Mouse (Mus musculus) lung, postnatal 0 days (tissue): ENCODE measurements at regions not wholly inside any gene's neighbourhood (a gene's known extent, or its start where the extent isn't known, plus 50 kb on each side); places are given as distances from the start of the nearest gene placed in this dataset.

Experiments used
- ATAC-seq: fragments of 200-750 bp; cut with Nextera tagmentation; 2 replicates; pipeline ENCODE4 v1.8.0; 2017; ENCODE audit warnings: moderate library complexity
- DNase-seq: peaks from one replicate; pipeline ENCODE4 v3.0.0-alpha.2; 2016; ENCODE audit warnings: low spot score
- H3K27ac ChIP-seq: fragments of 300-500 bp; sonication (generic); 2 replicates; pipeline ENCODE4 v1.5.1; 2014; ENCODE audit warnings: antibody characterized with exemption, mild to moderate bottlenecking, low read length, mixed read lengths
- H3K27me3 ChIP-seq: fragments of 300-500 bp; sonication (generic); replicated peaks from 2 replicates; pipeline ENCODE4 v1.6.1; 2014; ENCODE audit warnings: low read length, mixed read lengths; ENCODE audit not compliant: insufficient read depth
- H3K36me3 ChIP-seq: fragments of 300-500 bp; sonication (generic); 2 replicates; pipeline ENCODE4 v1.6.1; 2014; ENCODE audit warnings: low read length, mixed read lengths; ENCODE audit not compliant: insufficient read depth
- H3K4me1 ChIP-seq: fragments of 300-500 bp; sonication (generic); 2 replicates; pipeline ENCODE4 v1.6.1; 2014; ENCODE audit warnings: antibody characterized with exemption, low read depth, low read length, mixed read lengths; ENCODE audit not compliant: insufficient read depth
- H3K4me2 ChIP-seq: fragments of 300-500 bp; sonication (generic); replicated peaks from 2 replicates; pipeline ENCODE4 v1.6.1; 2014; ENCODE audit warnings: low read depth, mild to moderate bottlenecking, low read length, moderate library complexity, mixed read lengths
- H3K4me3 ChIP-seq: fragments of 300-500 bp; sonication (generic); 2 replicates; pipeline ENCODE4 v1.5.1; 2014; ENCODE audit warnings: low read depth, low read length
- H3K9ac ChIP-seq: fragments of 300-500 bp; sonication (generic); replicated peaks from 2 replicates; pipeline ENCODE4 v1.6.1; 2014; ENCODE audit warnings: low read depth, mild to moderate bottlenecking
- H3K9me3 ChIP-seq: fragments of 300-500 bp; sonication (generic); 2 replicates; pipeline ENCODE4 v1.6.1; 2016; ENCODE audit warnings: low read length, mixed read lengths
- CTCF ChIP-seq: IDR thresholded peaks from 2 replicates; pipeline ENCODE4 v1.5.1; 2016; ENCODE audit warnings: antibody characterized with exemption, mild to moderate bottlenecking
- EP300 ChIP-seq: IDR thresholded peaks from 2 replicates; pipeline ENCODE4 v1.6.1; 2016; ENCODE audit warnings: antibody characterized with exemption, mild to moderate bottlenecking, control low read depth
- WGBS: fragments of 180-500 bp; shearing (Covaris S2); extraction: QIAGEN DNeasy Blood & Tissue Kit; methylation state at CpG from one replicate; pipeline ENCODE4 v1.1.7; 2014; 5-methylcytosine and 5-hydroxymethylcytosine counted together

GRCm38 (mm10) chr6:31148311-31148856 is 189.5 kb upstream of the Klf14 start:
- ATAC-seq (peak; percentile 34), DNase-seq (peak; percentile 68)
- no peaks in the 10 kb centered on the region for H3K9me3 ChIP-seq
- H3K36me3 ChIP-seq = no peaks in the 10 kb centered on the region
- H3K27me3 ChIP-seq = no peaks in the 10 kb centered on the region
- H3K4me2 ChIP-seq = no peak overlapping the region
- H3K4me1 ChIP-seq = no peaks in the 10 kb centered on the region; the same call in 1 of the 2 replicates
- TF ChIP-seq CTCF (no peak), EP300 (peak; percentile 39; the same call in 1 of the 2 replicates)
- H3K4me3 ChIP-seq = no peak overlapping the region
- peak overlapping the region; percentile 74 for H3K27ac ChIP-seq
- 50% methylated on average over 8 of the region's 8 CpGs for WGBS
- H3K9ac ChIP-seq = no peak overlapping the region

- Histone ChIP-seq H3K9ac (no peak overlapping the region), H3K4me2 (no peak overlapping the region), H3K27ac (peak overlapping the region; percentile 74; the same call in 1 of the 2 replicates), H3K27me3 (no peaks in the 10 kb centered on the region), H3K4me3 (no peak overlapping the region), H3K36me3 (no peaks in the 10 kb centered on the region), H3K9me3 (no peaks in the 10 kb centered on the region), H3K4me1 (no peaks in the 10 kb centered on the region; the same call in 1 of the 2 replicates)
- peak; percentile 85 for DNase-seq
- TF ChIP-seq CTCF (no peak), EP300 (peak; percentile 87)
- 54% methylated on average over 6 of the region's 6 CpGs for WGBS
- ATAC-seq = peak; percentile 57
Observed at GRCm38 (mm10) chr6:31149164-31149563, 190.3 kb upstream of the Klf14 start.

- Histone ChIP-seq H3K9ac (no peak overlapping the region), H3K4me2 (no peak overlapping the region), H3K36me3 (no peaks in the 10 kb centered on the region), H3K27me3 (no peaks in the 10 kb centered on the region), H3K9me3 (no peaks in the 10 kb centered on the region), H3K4me1 (no peaks in the 10 kb centered on the region; the same call in 1 of the 2 replicates), H3K4me3 (no peak overlapping the region), H3K27ac (no peak overlapping the region)
- no peak for DNase-seq
- no peak for TF ChIP-seq EP300
- TF ChIP-seq CTCF = no peak
- ATAC-seq = no peak
- 91% methylated on average over 8 of the region's 8 CpGs for WGBS
Observed at GRCm38 (mm10) chr6:31150416-31150815, 191.5 kb upstream of the Klf14 start.

- Histone ChIP-seq H3K9me3 (no peaks in the 10 kb centered on the region), H3K27ac (no peak overlapping the region), H3K4me2 (no peak overlapping the region), H3K4me1 (no peaks in the 10 kb centered on the region; the same call in 1 of the 2 replicates), H3K9ac (no peak overlapping the region), H3K4me3 (no peak overlapping the region), H3K27me3 (no peaks in the 10 kb centered on the region), H3K36me3 (no peaks in the 10 kb centered on the region)
- peak; percentile 32; the same call in 1 of the 2 replicates for TF ChIP-seq EP300
- TF ChIP-seq CTCF = peak; percentile 80
- 21% methylated on average over 5 of the region's 5 CpGs for WGBS
- peak; percentile 17; the same call in 1 of the 2 replicates for ATAC-seq
- peak; percentile 72 for DNase-seq
Observed at GRCm38 (mm10) chr6:31155857-31156256, 197.0 kb upstream of the Klf14 start.

- H3K27me3 ChIP-seq = no peaks in the 10 kb centered on the region
- 73% methylated on average over 2 of the region's 2 CpGs for WGBS
- no peak for ATAC-seq
- no peaks in the 10 kb centered on the region for H3K9me3 ChIP-seq
- no peak overlapping the region for H3K4me3 ChIP-seq
- DNase-seq = no peak
- H3K27ac ChIP-seq = no peak overlapping the region
- H3K9ac ChIP-seq = no peak overlapping the region
- TF ChIP-seq EP300 (no peak), CTCF (no peak)
- no peaks in the 10 kb centered on the region for H3K36me3 ChIP-seq
- H3K4me2 ChIP-seq = no peak overlapping the region
- no peaks in the 10 kb centered on the region; the same call in 1 of the 2 replicates for H3K4me1 ChIP-seq
Observed at GRCm38 (mm10) chr6:31156999-31157398, 198.1 kb upstream of the Klf14 start.

- Histone ChIP-seq H3K27me3 (no peaks in the 10 kb centered on the region), H3K36me3 (no peaks in the 10 kb centered on the region), H3K4me2 (no peak overlapping the region), H3K9ac (no peak overlapping the region), H3K9me3 (no peaks in the 10 kb centered on the region), H3K4me1 (no peaks in the 10 kb centered on the region; the same call in 1 of the 2 replicates), H3K4me3 (no peak overlapping the region), H3K27ac (no peak overlapping the region)
- TF ChIP-seq EP300 (no peak), CTCF (no peak)
- DNase-seq (no peak), ATAC-seq (no peak)
- 78% methylated on average over 6 of the region's 6 CpGs for WGBS
Observed at GRCm38 (mm10) chr6:31157429-31157828, 198.6 kb upstream of the Klf14 start.
